Mouse (Mus musculus): ENCODE measurements around the gene Adam22.

DNA sequence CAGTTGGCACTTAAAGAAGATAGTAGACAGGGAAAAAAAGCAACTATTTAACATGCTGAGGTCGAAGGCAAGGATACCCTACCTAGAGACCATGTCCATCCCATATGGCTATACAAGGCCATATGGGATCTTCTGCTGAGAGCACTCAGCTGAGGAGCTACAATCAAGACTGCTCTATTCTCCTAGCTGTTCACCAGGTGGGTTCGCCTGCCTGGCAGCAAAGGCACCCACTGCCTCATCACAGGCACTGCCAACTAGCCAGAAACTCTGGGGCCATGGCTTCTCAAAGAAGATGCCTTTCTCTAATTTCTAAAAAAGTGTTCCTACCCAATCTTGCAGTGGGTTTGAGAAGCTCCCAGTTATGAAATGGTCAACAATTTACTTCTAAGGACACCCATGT lies 238.2 kb downstream of the Adam22 start:
- TF ChIP-seq CTCF (IDR thresholded peaks at IDR 0.05; ENCODE audit: control insufficient read depth, insufficient read depth, insufficient replicate concordance, low read depth, low read length) = no peak
- no peak for TF ChIP-seq POLR2A (IDR thresholded peaks at IDR 0.05; ENCODE audit: control insufficient read depth, low read depth, low read length)

All from testis, adult 2 months (tissue).